8 mouse cellular contexts compared by ENCODE assay signal in genomic region chr11:98021565-98022252, GRCm38 (mm10). TPM values are rescaled to one million over a fixed set of nuclear protein-coding genes. Genes with fewer than 3 reads are reported as not detected.
DNase-seq lines count a peak whose midpoint lies in the region; ATAC-seq lines count a peak whose summit lies in the region.

No protein-coding gene starts in this region.

- H3K4me1 ChIP-seq in hindbrain, embryonic 11.5 days (replicated peaks; ENCODE audit: control insufficient read depth, insufficient read depth, low read length): peaks cover 21% of the 10 kb centered on the region
- H3K4me1 ChIP-seq in liver, embryonic 16.5 days (ENCODE audit: control insufficient read depth, low read depth, low read length): peaks cover 18% of the 10 kb centered on the region
- H3K4me1 ChIP-seq in stomach, embryonic 14.5 days (ENCODE audit: control insufficient read depth, insufficient read depth, low read length): peaks cover 23% of the 10 kb centered on the region

- WGBS in hindbrain, embryonic 11.5 days: 5% methylated on average over 31 of the region's 34 CpGs
- WGBS in liver, embryonic 16.5 days (ENCODE audit: insufficient replicate concordance): 8% methylated on average over 34 of the region's 34 CpGs
- 5% methylated on average over 34 of the region's 34 CpGs for WGBS in stomach, embryonic 14.5 days

- DNase-seq in left cerebral cortex, postnatal 4 days: peak; percentile 61
- DNase-seq in left cerebral cortex, adult 11 months (ENCODE audit: low spot score): no peak
- DNase-seq in ZHBTc4 (ENCODE audit: low read depth, low spot score): peak; percentile 46
- DNase-seq in cerebellum, postnatal 25 days: peak; percentile 60 to 69
- no peak for DNase-seq in hindbrain, embryonic 11.5 days (ENCODE audit: low spot score)
- DNase-seq in spleen, postnatal 4 days (ENCODE audit: low spot score in 2 of 2): no peak

- peak overlapping the region; percentile 85 for H3K4me3 ChIP-seq in hindbrain, embryonic 11.5 days (ENCODE audit: low read depth, low read length)
- H3K4me3 ChIP-seq in liver, embryonic 16.5 days (ENCODE audit: low read depth, low read length): peak overlapping the region; percentile 65
- H3K4me3 ChIP-seq in stomach, embryonic 14.5 days (ENCODE audit: low read depth, low read length): peak overlapping the region; percentile 79

- intact Hi-C loops in left cerebral cortex, postnatal 4 days (cut with DNase I): no loop called here

- no peaks in the 10 kb centered on the region for H3K9me3 ChIP-seq in hindbrain, embryonic 11.5 days (ENCODE audit: control insufficient read depth, low read length)
- no peaks in the 10 kb centered on the region for H3K9me3 ChIP-seq in liver, embryonic 16.5 days (replicated peaks; ENCODE audit: control insufficient read depth, low read length)
- no peaks in the 10 kb centered on the region for H3K9me3 ChIP-seq in stomach, embryonic 14.5 days (ENCODE audit: control insufficient read depth, low read depth, low read length)

- H3K27me3 ChIP-seq in hindbrain, embryonic 11.5 days (ENCODE audit: control insufficient read depth, insufficient read depth, low read length): no peaks in the 10 kb centered on the region
- peaks cover 21% of the 10 kb centered on the region for H3K27me3 ChIP-seq in liver, embryonic 16.5 days (ENCODE audit: control insufficient read depth, insufficient read depth, low read depth, low read length)
- no peaks in the 10 kb centered on the region for H3K27me3 ChIP-seq in stomach, embryonic 14.5 days (ENCODE audit: control insufficient read depth, insufficient read depth, low read length)

- H3K27ac ChIP-seq in hindbrain, embryonic 11.5 days (ENCODE audit: low read depth, low read length): peak overlapping the region; percentile 80
- no peak overlapping the region for H3K27ac ChIP-seq in liver, embryonic 16.5 days (ENCODE audit: low read length)
- H3K27ac ChIP-seq in stomach, embryonic 14.5 days (ENCODE audit: low read length): peak overlapping the region; percentile 89

- peak overlapping the region; percentile 92 for H3K4me2 ChIP-seq in hindbrain, embryonic 11.5 days (replicated peaks; ENCODE audit: low read depth, low read length)
- H3K4me2 ChIP-seq in liver, embryonic 16.5 days (ENCODE audit: low read depth, low read length): peak overlapping the region; percentile 80
- peak overlapping the region; percentile 94 for H3K4me2 ChIP-seq in stomach, embryonic 14.5 days (replicated peaks; ENCODE audit: low read depth, low read length)

- 0 out of 2 replicates have a peak, but pooled peaks cover 4% of the 10 kb centered on the region for H3K36me3 ChIP-seq in hindbrain, embryonic 11.5 days (ENCODE audit: control insufficient read depth, insufficient read depth, low read length)
- no peaks in the 10 kb centered on the region for H3K36me3 ChIP-seq in liver, embryonic 16.5 days (ENCODE audit: control insufficient read depth, insufficient read depth)
- H3K36me3 ChIP-seq in stomach, embryonic 14.5 days (ENCODE audit: control insufficient read depth, insufficient read depth, low read length): peaks cover 5% of the 10 kb centered on the region; the same call in 1 of the 2 replicates

- H3K9ac ChIP-seq in hindbrain, embryonic 11.5 days (ENCODE audit: low read depth, low read length): peak overlapping the region; percentile 88
- H3K9ac ChIP-seq in liver, embryonic 16.5 days (ENCODE audit: low read depth, low read length): peak overlapping the region; percentile 59
- peak overlapping the region; percentile 67 for H3K9ac ChIP-seq in stomach, embryonic 14.5 days (replicated peaks; ENCODE audit: low read depth, low read length)

- peak; percentile 18 for ATAC-seq in hindbrain, embryonic 11.5 days (ENCODE audit: low FRiP score)
- no peak for ATAC-seq in liver, embryonic 16.5 days (ENCODE audit: low read depth)
- 0 out of 2 replicates have a peak, but pooled peaks have one; percentile 3 for ATAC-seq in stomach, embryonic 14.5 days (ENCODE audit: insufficient number of reproducible peaks, insufficient read depth, low FRiP score, low read depth)

RNA-seq across cellular contexts. Expression of gene Cacnb1, which starts 1.1 kb away (rescaled TPM):
- 100 to 1,000 TPM; 100 to 104 TPM for total RNA-seq in left cerebral cortex, postnatal 4 days (2021)
- 13.1 and 18.3 TPM in 2 replicates for polyA plus RNA-seq in hindbrain, embryonic 11.5 days (2014; fragmentation: Nextera tagmentation; extraction: Ambion mirVana)
- 0.81 and 1.2 TPM in 2 replicates for polyA plus RNA-seq in liver, embryonic 16.5 days (2015; fragmentation: Nextera tagmentation; extraction: Ambion mirVana)
- polyA plus RNA-seq in stomach, embryonic 14.5 days (2014; fragmentation: Nextera tagmentation; extraction: Ambion mirVana): 7.3 and 9.7 TPM in 2 replicates

RNA-seq across cellular contexts. Expression of gene Rpl19, which starts 4.8 kb away (rescaled TPM):
- total RNA-seq in left cerebral cortex, postnatal 4 days (2021): 100 to 1,000 TPM; 711 to 733 TPM
- 970 and 990 TPM in 2 replicates for polyA plus RNA-seq in hindbrain, embryonic 11.5 days (2014; fragmentation: Nextera tagmentation; extraction: Ambion mirVana)
- 478 and 526 TPM in 2 replicates for polyA plus RNA-seq in liver, embryonic 16.5 days (2015; fragmentation: Nextera tagmentation; extraction: Ambion mirVana)
- 1,095 and 1,157 TPM in 2 replicates for polyA plus RNA-seq in stomach, embryonic 14.5 days (2014; fragmentation: Nextera tagmentation; extraction: Ambion mirVana)

RNA-seq across cellular contexts. Expression of gene Arl5c, which starts 25.7 kb away (rescaled TPM):
- total RNA-seq in left cerebral cortex, postnatal 4 days (2021): 1 to 10 TPM; 2.2 to 2.5 TPM
- 9.5 and 10.2 TPM in 2 replicates for polyA plus RNA-seq in hindbrain, embryonic 11.5 days (2014; fragmentation: Nextera tagmentation; extraction: Ambion mirVana)
- 7.4 and 8.3 TPM in 2 replicates for polyA plus RNA-seq in liver, embryonic 16.5 days (2015; fragmentation: Nextera tagmentation; extraction: Ambion mirVana)
- 7.8 and 11.6 TPM in 2 replicates for polyA plus RNA-seq in stomach, embryonic 14.5 days (2014; fragmentation: Nextera tagmentation; extraction: Ambion mirVana)

RNA-seq across cellular contexts. Expression of gene Stac2, which starts 31.6 kb away (rescaled TPM):
- 10 to 100 TPM in 1 of 2 experiments, 1 to 10 TPM in 1; 8.7 to 11.7 TPM for total RNA-seq in left cerebral cortex, postnatal 4 days (2021)
- 1.4 and 1.8 TPM in 2 replicates for polyA plus RNA-seq in hindbrain, embryonic 11.5 days (2014; fragmentation: Nextera tagmentation; extraction: Ambion mirVana)
- 0.05 TPM in 1 of 2 replicates, not detected in the other for polyA plus RNA-seq in liver, embryonic 16.5 days (2015; fragmentation: Nextera tagmentation; extraction: Ambion mirVana)
- polyA plus RNA-seq in stomach, embryonic 14.5 days (2014; fragmentation: Nextera tagmentation; extraction: Ambion mirVana): 0.30 and 0.32 TPM in 2 replicates

RNA-seq across cellular contexts. Expression of gene Plxdc1, which starts 35.5 kb away (rescaled TPM):
- total RNA-seq in left cerebral cortex, postnatal 4 days (2021): 1 to 10 TPM; 2.1 to 2.4 TPM
- polyA plus RNA-seq in hindbrain, embryonic 11.5 days (2014; fragmentation: Nextera tagmentation; extraction: Ambion mirVana): 0.18 and 0.28 TPM in 2 replicates
- 0.65 and 1.2 TPM in 2 replicates for polyA plus RNA-seq in liver, embryonic 16.5 days (2015; fragmentation: Nextera tagmentation; extraction: Ambion mirVana)
- 0.38 and 0.56 TPM in 2 replicates for polyA plus RNA-seq in stomach, embryonic 14.5 days (2014; fragmentation: Nextera tagmentation; extraction: Ambion mirVana)

Comparison
In these comparisons a context has a peak if more than half of its experiments do, and no peak if none do; other contexts are left out.
1. DNase-seq: peak in left cerebral cortex, postnatal 4 days (single experiment), ZHBTc4 (single experiment) and cerebellum, postnatal 25 days (2 of 2); none in left cerebral cortex, adult 11 months (single experiment), hindbrain, embryonic 11.5 days (single experiment) and spleen, postnatal 4 days (0 of 2).
2. Peak in every context shown above with its lines, with median percentiles within 50 percentile points of each other: H3K4me2 ChIP-seq, H3K4me3 ChIP-seq and H3K9ac ChIP-seq.